Mouse (Mus musculus) midbrain, postnatal 0 days (tissue): ENCODE results near the gene Cstf3. TPM values are rescaled to one million over a fixed set of nuclear protein-coding genes. Genes with fewer than 3 reads are reported as not detected.

ENCODE experiments used
- ATAC-seq: fragments of 200-750 bp; cut with Nextera tagmentation; 2 replicates; pipeline ENCODE4 v1.8.0; 2017; ENCODE audit warnings: moderate number of reproducible peaks, mild to moderate bottlenecking, moderate TSS enrichment, moderate library complexity; ENCODE audit not compliant: low FRiP score
- DNase-seq: peaks from one replicate; pipeline ENCODE4 v3.0.0-alpha.2; 2015; ENCODE audit warnings: low spot score
- H3K27ac ChIP-seq: fragments of 300-500 bp; sonication (generic); 2 replicates; pipeline ENCODE4 v1.5.1; 2014; ENCODE audit warnings: low read depth, mild to moderate bottlenecking, low read length, mixed read lengths
- H3K27me3 ChIP-seq: fragments of 300-500 bp; sonication (generic); 2 replicates; pipeline ENCODE4 v1.6.1; 2014; ENCODE audit warnings: low read length, control low read depth, mixed read lengths; ENCODE audit not compliant: insufficient read depth
- H3K36me3 ChIP-seq: fragments of 300-500 bp; sonication (generic); 2 replicates; pipeline ENCODE4 v1.6.1; 2014; ENCODE audit warnings: low read length, control low read depth, mixed read lengths; ENCODE audit not compliant: insufficient read depth
- H3K4me1 ChIP-seq: fragments of 300-500 bp; sonication (generic); 2 replicates; pipeline ENCODE4 v1.6.1; 2014; ENCODE audit warnings: mild to moderate bottlenecking, control low read depth, antibody characterized with exemption, low read length, mixed read lengths; ENCODE audit not compliant: insufficient read depth
- H3K4me2 ChIP-seq: fragments of 300-500 bp; sonication (generic); 2 replicates; pipeline ENCODE4 v1.6.1; 2014; ENCODE audit warnings: low read depth, mild to moderate bottlenecking, low read length, mixed read lengths; ENCODE audit not compliant: poor library complexity, severe bottlenecking
- H3K4me3 ChIP-seq: fragments of 300-500 bp; sonication (generic); 2 replicates; pipeline ENCODE4 v1.5.1; 2014; ENCODE audit warnings: low read depth, mild to moderate bottlenecking, low read length, moderate library complexity
- H3K9ac ChIP-seq: fragments of 300-500 bp; sonication (generic); replicated peaks from 2 replicates; pipeline ENCODE4 v1.6.1; 2014; ENCODE audit warnings: mild to moderate bottlenecking, low read length, moderate library complexity, mixed read lengths; ENCODE audit not compliant: poor library complexity, severe bottlenecking
- H3K9me3 ChIP-seq: fragments of 300-500 bp; sonication (generic); 2 replicates; pipeline ENCODE4 v1.6.1; 2016; ENCODE audit warnings: low read length, control low read depth
- CTCF ChIP-seq: IDR thresholded peaks from 2 replicates; pipeline ENCODE4 v1.5.1; 2016; ENCODE audit warnings: antibody characterized with exemption, mild to moderate bottlenecking
- WGBS: fragments of 180-500 bp; shearing (Covaris S2); extraction: QIAGEN DNeasy Blood & Tissue Kit; methylation state at CpG from one replicate; pipeline ENCODE4 v1.1.7; 2014; 5-methylcytosine and 5-hydroxymethylcytosine counted together
- polyA plus RNA-seq: library from polyadenylated mRNA; unstranded; fragments of >200 nt; fragmentation: Nextera tagmentation; extraction: Ambion mirVana; gene quantifications from 2 replicates; pipeline ENCODE4 v1.2.1, GENCODE M21; 2015
- total RNA-seq: library from RNA; depleted of rRNA; stranded (reverse); fragments of >200 nt; gene quantifications from 2 replicates; pipeline ENCODE4 v1.2.3, GENCODE M21; 2014

Cstf3 gene
- total and polyA plus RNA-seq, 2 experiments from 2014 or later: 19.1 to 72.0 TPM

DNA sequence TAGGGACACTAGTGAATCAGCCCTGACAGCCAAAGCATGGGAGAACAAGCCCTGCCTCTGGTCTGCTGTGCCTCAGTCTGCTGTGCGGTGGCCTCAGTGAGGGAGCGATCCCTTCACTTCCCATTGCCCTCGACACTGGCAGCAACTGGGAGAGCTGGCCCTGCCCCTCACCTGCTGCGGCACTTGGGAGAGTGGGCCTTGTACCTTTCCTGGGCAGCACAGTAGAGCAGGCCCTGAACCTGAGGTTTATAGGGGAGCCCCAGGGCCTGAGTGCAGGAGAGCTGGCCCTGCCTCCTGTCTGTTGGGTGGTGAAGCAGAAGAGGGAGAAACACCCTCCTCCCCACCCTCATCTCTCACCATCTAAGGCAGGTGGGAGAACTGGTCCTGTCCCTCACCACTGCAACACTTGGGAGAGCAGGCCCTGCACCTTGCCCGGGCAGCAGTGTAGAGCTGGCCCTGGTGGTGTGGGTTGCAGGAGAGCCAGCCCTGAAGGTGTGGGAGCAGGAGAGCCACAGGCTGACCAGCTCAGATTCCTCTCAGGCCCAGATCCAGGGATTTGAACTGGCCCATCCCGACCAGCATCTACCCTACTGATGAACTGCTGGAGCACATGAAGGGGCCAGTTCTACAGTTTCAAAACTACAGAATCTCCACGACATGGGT, 10.4 kb upstream of the Cstf3 start:
- H3K4me2 ChIP-seq: no peak overlapping the region
- H3K27me3 ChIP-seq: no peaks in the 10 kb centered on the region
- H3K4me1 ChIP-seq: no peaks in the 10 kb centered on the region
- H3K36me3 ChIP-seq: no peaks in the 10 kb centered on the region
- DNase-seq: no peak
- H3K27ac ChIP-seq: no peak overlapping the region
- H3K9ac ChIP-seq: no peak overlapping the region
- no peak overlapping the region for H3K4me3 ChIP-seq
- no peaks in the 10 kb centered on the region for H3K9me3 ChIP-seq
- no peak for TF ChIP-seq CTCF
- ATAC-seq: no peak
- WGBS: 87% methylated on average over 7 of the region's 7 CpGs

DNA sequence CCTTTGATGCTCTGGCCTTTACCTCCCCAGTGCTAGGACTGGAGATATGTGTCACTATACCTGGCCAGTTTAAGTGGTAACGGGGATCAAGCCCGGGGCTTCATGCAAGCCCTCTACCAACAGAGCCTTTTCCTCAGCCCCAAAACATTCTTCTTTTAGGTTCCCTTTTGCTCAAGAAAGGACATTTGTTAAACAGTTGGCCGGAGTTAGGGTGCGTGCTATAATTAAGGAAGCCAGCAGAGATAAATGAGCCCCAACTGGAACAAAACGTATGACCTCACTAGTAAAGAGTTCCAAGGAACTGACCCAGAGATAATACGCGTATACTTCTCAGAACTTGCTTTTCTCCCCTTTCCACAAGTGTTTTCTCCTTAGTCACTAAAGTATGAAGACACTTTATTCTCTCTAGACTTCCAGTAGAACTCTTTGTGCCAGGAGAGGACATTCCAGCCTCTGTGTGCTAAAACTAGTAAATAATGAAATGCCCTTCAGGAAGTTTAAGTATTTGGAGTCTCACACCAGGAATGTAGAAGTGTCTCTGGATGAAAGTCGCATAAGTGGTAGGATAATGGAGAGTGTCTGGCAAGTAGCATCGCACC, 8.9 kb upstream of the Cstf3 start:
- no peak overlapping the region for H3K9ac ChIP-seq
- H3K36me3 ChIP-seq: no peaks in the 10 kb centered on the region
- TF ChIP-seq CTCF: no peak
- WGBS: 87% methylated on average over 9 of the region's 9 CpGs
- no peaks in the 10 kb centered on the region for H3K4me1 ChIP-seq
- H3K4me2 ChIP-seq: no peak overlapping the region
- no peak overlapping the region for H3K27ac ChIP-seq
- DNase-seq (no peak), ATAC-seq (no peak)
- H3K9me3 ChIP-seq: no peaks in the 10 kb centered on the region
- H3K4me3 ChIP-seq: no peak overlapping the region
- H3K27me3 ChIP-seq: no peaks in the 10 kb centered on the region

DNA sequence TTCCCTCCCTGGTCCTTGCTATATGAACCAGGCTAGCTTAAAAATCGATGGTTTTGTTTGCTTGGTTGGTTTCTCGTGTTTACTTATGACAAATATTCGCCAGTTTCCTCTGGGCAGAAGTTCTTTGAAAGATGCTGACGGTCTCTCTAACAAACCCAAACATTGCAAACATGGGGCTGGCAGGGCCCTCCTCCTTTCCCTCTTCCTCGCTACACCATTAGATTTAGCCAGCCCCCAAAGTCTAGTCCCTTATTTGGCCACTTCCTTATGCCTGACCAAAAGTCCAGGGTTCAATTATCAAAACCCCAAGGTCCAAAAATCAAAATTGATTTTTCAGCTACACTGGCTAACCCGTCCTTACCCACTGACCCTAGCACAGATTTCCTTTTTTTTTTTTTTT, 7.3 kb upstream of the Cstf3 start:
- H3K27ac ChIP-seq: no peak overlapping the region
- no peaks in the 10 kb centered on the region for H3K27me3 ChIP-seq
- no peaks in the 10 kb centered on the region for H3K9me3 ChIP-seq
- H3K36me3 ChIP-seq: no peaks in the 10 kb centered on the region
- no peak for ATAC-seq
- no peak overlapping the region for H3K9ac ChIP-seq
- no peak for DNase-seq
- no peak overlapping the region for H3K4me2 ChIP-seq
- H3K4me3 ChIP-seq: no peak overlapping the region
- 70% methylated on average over 6 of the region's 6 CpGs for WGBS
- TF ChIP-seq CTCF: no peak
- no peaks in the 10 kb centered on the region for H3K4me1 ChIP-seq

DNA sequence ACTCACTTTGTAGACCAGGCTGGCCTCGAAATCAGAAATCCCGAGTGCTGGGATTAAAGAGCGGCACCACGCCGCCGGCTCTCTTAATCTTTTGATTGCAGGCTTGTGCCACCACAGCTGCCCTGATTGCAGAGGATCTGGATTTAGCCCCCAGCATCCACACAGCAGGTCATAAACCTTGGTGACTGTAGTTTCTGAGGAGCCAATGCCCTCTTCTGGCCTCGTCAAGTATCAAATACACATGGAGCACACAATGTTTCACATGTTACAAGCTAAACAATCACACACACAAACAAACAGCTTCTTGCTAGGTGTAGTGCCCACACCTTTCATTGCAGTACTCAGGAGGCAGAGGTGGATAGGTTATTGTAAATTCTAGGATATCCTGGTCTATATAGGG, 6.1 kb upstream of the Cstf3 start:
- 70% methylated on average over 7 of the region's 7 CpGs for WGBS
- H3K27me3 ChIP-seq: no peaks in the 10 kb centered on the region
- H3K36me3 ChIP-seq: no peaks in the 10 kb centered on the region
- no peaks in the 10 kb centered on the region for H3K9me3 ChIP-seq
- peak; percentile 19; the same call in 1 of the 2 replicates for TF ChIP-seq CTCF
- H3K4me3 ChIP-seq: no peak overlapping the region
- DNase-seq: no peak
- no peaks in the 10 kb centered on the region for H3K4me1 ChIP-seq
- H3K27ac ChIP-seq: no peak overlapping the region
- no peak overlapping the region for H3K4me2 ChIP-seq
- ATAC-seq: no peak
- H3K9ac ChIP-seq: no peak overlapping the region

DNA sequence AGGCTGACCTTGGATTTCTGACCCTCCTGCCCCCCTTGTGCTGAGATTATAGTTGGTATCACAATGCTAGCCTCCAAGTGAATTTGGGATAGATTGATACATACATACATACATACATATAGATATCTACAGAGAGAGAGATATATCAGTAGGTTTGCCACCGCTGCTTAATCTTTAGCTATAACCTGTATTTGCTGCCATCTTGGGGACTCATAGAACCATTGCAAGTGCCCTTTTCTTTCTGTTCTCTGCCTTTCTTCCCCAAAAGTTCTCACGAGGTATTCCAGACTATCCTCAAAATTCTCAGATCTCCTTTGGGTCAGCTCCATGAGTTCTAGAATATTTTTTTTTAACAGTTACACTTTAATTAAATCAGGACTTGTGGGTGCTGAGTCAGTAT, 4.7 kb upstream of the Cstf3 start:
- H3K9ac ChIP-seq: no peak overlapping the region
- no peaks in the 10 kb centered on the region for H3K4me1 ChIP-seq
- 44% methylated on average over 2 of the region's 2 CpGs for WGBS
- no peak overlapping the region for H3K4me3 ChIP-seq
- peak; percentile 77 for TF ChIP-seq CTCF
- no peaks in the 10 kb centered on the region for H3K27me3 ChIP-seq
- no peaks in the 10 kb centered on the region for H3K9me3 ChIP-seq
- DNase-seq: peak; percentile 77
- H3K36me3 ChIP-seq: no peaks in the 10 kb centered on the region
- no peak overlapping the region for H3K27ac ChIP-seq
- no peak overlapping the region for H3K4me2 ChIP-seq
- ATAC-seq: no peak

DNA sequence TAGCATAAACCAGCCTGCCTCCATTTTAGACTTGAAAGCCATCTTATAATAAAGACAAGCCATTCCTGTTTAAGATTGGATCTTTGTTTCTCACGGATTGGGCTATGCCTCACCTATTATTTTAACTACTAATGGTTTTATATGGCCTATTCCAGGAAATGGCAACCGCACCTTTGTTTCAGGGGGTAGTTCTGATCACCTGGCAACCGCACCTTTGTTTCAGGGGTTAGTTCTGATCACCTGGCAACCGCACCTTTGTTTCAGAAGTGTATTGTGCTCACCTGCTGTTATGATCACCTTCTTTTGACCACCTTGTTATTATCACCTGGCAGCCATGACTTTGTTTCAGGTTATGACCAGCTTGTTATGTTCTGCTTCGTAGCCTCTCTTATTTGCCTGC, 1.8 kb upstream of the Cstf3 start:
- 94% methylated on average over 5 of the region's 5 CpGs for WGBS
- Histone ChIP-seq H3K4me3 (no peak overlapping the region), H3K27ac (no peak overlapping the region)

More for the DNA sequence above, 1.8 kb upstream of the Cstf3 start:
- H3K9me3 ChIP-seq: no peaks in the 10 kb centered on the region
- no peaks in the 10 kb centered on the region for H3K36me3 ChIP-seq
- no peak overlapping the region for H3K4me2 ChIP-seq
- ATAC-seq (no peak), DNase-seq (no peak)
- TF ChIP-seq CTCF: no peak
- H3K9ac ChIP-seq: no peak overlapping the region
- peaks cover 6% of the 10 kb centered on the region; the same call in 1 of the 2 replicates for H3K4me1 ChIP-seq
- no peaks in the 10 kb centered on the region for H3K27me3 ChIP-seq
